Mouse (Mus musculus): ENCODE data around the gene Ptpn13.

DNA sequence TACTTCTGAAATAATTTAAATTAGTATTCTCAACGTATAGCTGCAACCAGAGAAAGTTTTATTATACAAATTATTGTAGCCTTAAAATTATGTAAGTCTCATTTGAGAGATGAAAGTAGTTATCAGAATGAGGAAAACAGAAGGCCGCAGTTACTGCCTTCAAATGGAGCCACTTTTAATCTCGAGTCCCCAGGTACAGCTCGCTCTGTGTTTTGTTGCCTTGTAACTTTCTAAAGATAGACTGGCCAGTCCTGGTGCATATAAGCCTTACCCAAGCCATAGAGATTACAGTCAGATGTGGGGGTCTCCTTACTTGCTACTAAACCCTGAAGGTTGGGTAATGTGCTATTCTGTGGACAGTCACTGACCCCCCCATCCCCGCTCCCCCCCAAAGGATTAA, 66.8 kb downstream of the Ptpn13 start:
- TF ChIP-seq CTCF (IDR thresholded peaks at IDR 0.05; ENCODE audit: borderline replicate concordance, extremely low read depth, insufficient read depth, insufficient read length) = no peak
- no peak for TF ChIP-seq POLR2A (IDR thresholded peaks at IDR 0.05; ENCODE audit: borderline replicate concordance, extremely low read depth, insufficient read depth, insufficient read length, poor library complexity, severe bottlenecking)

Measured in brain, embryonic 14.5 days (tissue).